Mouse (Mus musculus) splenic B cell, adult 2 months (primary cell): ENCODE measurements around the gene Ccdc24.

ENCODE experiments used
- DNase-seq: peaks from one replicate; pipeline ENCODE4 v3.0.0-alpha.2; 2011; ENCODE audit warnings: low read depth, low spot score
- H3K27me3 ChIP-seq: 2 replicates; pipeline ENCODE4 v1.6.1; 2012; ENCODE audit warnings: mild to moderate bottlenecking, low read length, moderate library complexity, mixed read lengths; ENCODE audit not compliant: control insufficient read depth, poor library complexity, insufficient read depth, severe bottlenecking
- H3K36me3 ChIP-seq: 2 replicates; pipeline ENCODE4 v1.6.1; 2012; ENCODE audit warnings: mild to moderate bottlenecking, low read length, moderate library complexity, mixed read lengths; ENCODE audit not compliant: control insufficient read depth, poor library complexity, insufficient read depth, severe bottlenecking

Gene Ccdc24

GRCm38 (mm10) chr4:117872471-117872886 lies at the start of gene Ccdc24:
Gene Ccdc24 (minus strand): TSS chr4:117872557.
- DNase-seq, result no peak
- Histone ChIP-seq H3K36me3 (no peaks in the 10 kb centered on the region), H3K27me3 (no peaks in the 10 kb centered on the region)

DNA sequence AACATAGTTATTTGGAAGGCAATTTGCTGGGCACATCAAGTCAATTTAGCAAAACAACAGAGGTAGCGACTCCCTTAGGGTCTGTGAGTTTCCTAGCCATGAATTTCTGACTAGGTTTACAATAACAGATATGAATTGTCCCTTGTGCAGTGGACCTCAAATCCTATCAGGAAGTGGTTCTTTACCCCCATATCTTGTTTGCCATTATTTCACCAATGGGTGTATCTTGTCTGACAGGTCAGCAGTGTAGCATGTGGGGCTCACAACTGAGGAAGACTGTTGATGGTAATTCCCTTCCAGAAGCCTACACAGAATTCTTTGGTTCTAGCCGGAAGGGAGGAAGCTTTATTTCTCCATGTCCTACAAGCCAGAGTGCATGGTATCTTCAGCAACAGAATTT lies 49.0 kb upstream of the Ccdc24 start:
- no peaks in the 10 kb centered on the region for H3K36me3 ChIP-seq
- peak; percentile 39 for DNase-seq
- H3K27me3 ChIP-seq, result no peaks in the 10 kb centered on the region

DNA sequence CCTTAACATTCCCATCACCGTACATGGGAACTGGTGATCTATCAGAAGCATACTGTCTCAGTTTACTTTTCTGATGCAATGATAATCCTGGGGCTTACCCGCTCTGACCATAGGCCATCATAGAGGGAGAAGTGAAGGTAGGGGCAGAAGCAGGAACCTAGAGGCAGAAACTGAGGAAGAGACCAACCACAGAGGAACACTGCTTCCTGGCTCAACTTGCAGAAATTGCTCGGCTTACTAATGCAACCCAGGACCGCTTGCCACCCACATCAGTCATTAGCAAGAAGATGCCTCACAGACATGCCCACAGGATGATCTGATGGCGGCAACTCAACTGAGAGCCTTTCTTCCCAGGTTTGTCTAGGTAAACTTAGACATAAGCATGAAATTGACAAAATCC lies 46.4 kb upstream of the Ccdc24 start:
- Histone ChIP-seq H3K36me3 (no peaks in the 10 kb centered on the region), H3K27me3 (no peaks in the 10 kb centered on the region)
- no peak for DNase-seq

DNA sequence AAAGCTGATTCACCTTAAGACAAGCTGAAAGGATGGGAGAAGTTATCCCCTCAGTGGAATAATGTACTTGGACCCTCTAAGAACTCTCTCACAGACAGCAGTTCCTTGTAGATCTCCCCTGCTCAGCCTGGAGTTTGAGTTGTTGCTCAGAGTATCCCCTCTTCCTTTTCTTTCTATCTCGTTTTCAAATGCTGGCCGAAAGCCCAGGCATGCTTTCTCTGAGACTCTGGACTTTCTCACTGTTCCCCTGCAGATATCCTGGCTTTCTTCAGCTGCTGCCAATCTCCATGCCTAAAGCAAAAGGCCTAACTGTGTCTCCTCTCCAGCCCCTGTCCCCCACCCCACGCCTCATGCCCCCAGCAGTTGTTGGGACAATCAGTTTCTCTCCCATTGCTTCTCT lies 45.9 kb upstream of the Ccdc24 start:
- Histone ChIP-seq H3K36me3 (no peaks in the 10 kb centered on the region), H3K27me3 (no peaks in the 10 kb centered on the region)
- DNase-seq, result no peak

- Histone ChIP-seq H3K36me3 (no peaks in the 10 kb centered on the region), H3K27me3 (no peaks in the 10 kb centered on the region)
- DNase-seq, result no peak
These were observed 45.5 kb upstream of the Ccdc24 start for GRCm38 (mm10) chr4:117917847-117918246.

GRCm38 (mm10) chr4:117917402-117917801 lies 45.0 kb upstream of the Ccdc24 start:
- no peaks in the 10 kb centered on the region for H3K36me3 ChIP-seq
- DNase-seq, result no peak
- no peaks in the 10 kb centered on the region for H3K27me3 ChIP-seq

DNA sequence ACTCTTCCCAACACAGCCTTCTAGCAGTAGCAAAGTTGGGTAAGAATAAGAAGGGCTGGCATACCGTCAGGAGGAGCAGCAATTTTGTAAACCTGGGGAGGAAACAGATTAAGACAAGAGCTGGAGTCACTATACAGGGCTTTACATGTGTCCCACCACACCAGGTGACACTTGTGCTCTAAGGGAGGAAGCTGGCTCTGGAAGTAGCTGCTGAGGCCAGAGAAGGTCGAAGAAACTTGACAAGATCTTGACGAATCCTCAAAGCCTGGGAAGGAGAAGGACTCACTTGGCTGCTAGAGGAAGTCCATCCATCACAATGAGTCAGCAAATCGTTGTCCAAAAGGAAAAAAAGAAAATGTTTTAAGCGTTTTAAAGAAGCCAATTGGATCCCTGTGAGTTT lies 44.0 kb upstream of the Ccdc24 start:
- DNase-seq, result no peak
- H3K27me3 ChIP-seq, result no peaks in the 10 kb centered on the region
- H3K36me3 ChIP-seq, result no peaks in the 10 kb centered on the region; the same call in 1 of the 2 replicates

- no peak for DNase-seq
- H3K36me3 ChIP-seq, result no peaks in the 10 kb centered on the region; the same call in 1 of the 2 replicates
- no peaks in the 10 kb centered on the region for H3K27me3 ChIP-seq
These were observed 43.2 kb upstream of the Ccdc24 start for GRCm38 (mm10) chr4:117915489-117916105.

DNA sequence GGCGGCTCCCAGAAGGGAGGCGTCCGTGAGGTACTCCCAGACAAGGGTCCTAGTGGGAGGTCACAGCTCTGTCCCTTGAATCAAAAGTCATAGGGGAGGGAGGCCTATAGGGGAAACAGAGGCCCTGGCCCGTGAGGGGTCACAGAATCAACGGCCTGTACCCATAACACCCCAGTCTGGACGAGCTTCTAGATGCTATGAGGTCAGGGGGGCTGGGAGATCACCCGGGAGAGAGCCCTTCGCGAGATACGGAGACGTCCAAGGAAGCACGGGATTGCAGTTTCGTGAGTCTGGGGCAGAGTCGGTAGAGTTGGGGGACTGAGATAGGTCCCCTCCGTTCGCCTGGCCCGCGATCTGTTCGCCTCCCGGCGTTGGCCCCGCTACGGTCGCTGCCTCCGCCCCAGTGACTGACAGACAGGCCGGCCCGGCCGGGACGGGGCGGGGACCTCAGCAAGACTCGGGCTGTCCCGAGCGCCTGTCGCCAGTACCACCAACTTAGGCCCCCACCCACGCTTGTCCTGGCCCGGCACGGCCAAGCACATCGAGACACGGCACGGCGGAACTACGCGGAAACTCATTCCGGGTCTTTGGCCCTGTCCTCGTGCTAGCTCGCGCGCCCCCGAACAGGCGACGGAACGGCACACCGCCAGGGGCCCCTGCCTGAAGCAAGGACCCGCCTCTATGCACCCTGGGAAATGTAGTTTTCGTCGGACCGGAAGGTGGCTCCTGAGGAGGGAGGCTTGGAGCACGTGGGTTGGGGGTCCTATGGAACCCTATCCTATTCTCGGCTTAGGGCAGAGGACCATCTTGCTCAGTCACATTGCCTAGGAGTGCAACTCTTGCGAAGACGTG lies 42.5 kb upstream of the Ccdc24 start, which contains the start of gene Ipo13:
TSS of gene Ipo13 (minus strand) at position 409 of the 852 bp plus-strand sequence.
- DNase-seq, result peak; percentile 93
- Histone ChIP-seq H3K36me3 (no peaks in the 10 kb centered on the region; the same call in 1 of the 2 replicates), H3K27me3 (no peaks in the 10 kb centered on the region)

- no peaks in the 10 kb centered on the region; the same call in 1 of the 2 replicates for H3K36me3 ChIP-seq
- no peak for DNase-seq
- H3K27me3 ChIP-seq, result no peaks in the 10 kb centered on the region
These were observed 41.7 kb upstream of the Ccdc24 start for GRCm38 (mm10) chr4:117914031-117914430.

- H3K36me3 ChIP-seq, result no peaks in the 10 kb centered on the region; the same call in 1 of the 2 replicates
- no peaks in the 10 kb centered on the region for H3K27me3 ChIP-seq
- DNase-seq, result no peak
These were observed 41.1 kb upstream of the Ccdc24 start for GRCm38 (mm10) chr4:117913421-117913820.

GRCm38 (mm10) chr4:117912685-117913273 lies 40.4 kb upstream of the Ccdc24 start:
- Histone ChIP-seq H3K36me3 (no peaks in the 10 kb centered on the region; the same call in 1 of the 2 replicates), H3K27me3 (no peaks in the 10 kb centered on the region)
- no peak for DNase-seq

- DNase-seq, result no peak
- Histone ChIP-seq H3K27me3 (no peaks in the 10 kb centered on the region), H3K36me3 (no peaks in the 10 kb centered on the region; the same call in 1 of the 2 replicates)
These were observed 39.8 kb upstream of the Ccdc24 start for GRCm38 (mm10) chr4:117912131-117912561.

DNA sequence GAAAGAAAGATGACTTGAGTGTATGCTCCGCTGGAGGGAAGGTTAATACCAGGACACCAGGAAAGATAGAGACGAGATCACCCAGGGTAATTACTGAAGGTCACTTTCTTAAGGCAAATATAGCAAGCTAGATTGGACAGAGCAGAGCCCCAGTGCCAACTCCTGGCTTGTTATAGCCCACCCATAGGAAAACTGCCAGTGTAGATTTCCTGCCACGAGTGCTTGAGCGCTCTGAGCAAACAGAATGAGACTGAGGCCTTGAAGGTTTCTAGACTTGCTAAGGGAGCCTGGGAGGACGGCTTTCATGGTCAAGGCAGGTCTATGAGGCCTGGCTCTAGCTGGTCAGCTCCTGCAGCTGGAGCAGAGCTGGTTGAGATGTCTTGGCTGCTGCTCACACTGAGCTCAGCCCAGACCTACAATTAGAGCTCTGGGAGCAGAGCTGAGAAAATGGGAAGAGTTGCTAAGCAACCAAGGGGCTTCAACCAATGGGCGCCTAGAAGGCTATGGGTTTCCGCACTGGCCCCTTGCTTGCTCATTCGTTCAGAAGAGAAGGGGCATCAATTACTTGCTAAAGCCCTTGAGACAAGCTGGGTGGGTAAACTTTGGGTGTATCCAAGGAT lies 36.6 kb upstream of the Ccdc24 start:
- no peaks in the 10 kb centered on the region for H3K27me3 ChIP-seq
- DNase-seq, result no peak
- no peaks in the 10 kb centered on the region; the same call in 1 of the 2 replicates for H3K36me3 ChIP-seq
